Mouse (Mus musculus): ENCODE measurements around the gene Dlgap4.

GRCm38 (mm10) chr2:156584154-156584796 is 29.2 kb upstream of the Dlgap4 start:
- TF ChIP-seq CTCF (IDR thresholded peaks at IDR 0.05; ENCODE audit: control insufficient read depth, insufficient read depth, low read length) (peak; percentile 30; the same call in 1 of the 2 replicates), POLR2A (IDR thresholded peaks at IDR 0.05; ENCODE audit: borderline replicate concordance, control insufficient read depth, low read depth, low read length) (no peak)

All from bone marrow, adult 2 months (tissue).